Mouse (Mus musculus) erythroblast, embryonic 14.5 days (primary cell): ENCODE data around the gene Ecd.

Source experiments
- GATA1 ChIP-seq: IDR thresholded peaks from 2 replicates; pipeline ENCODE4 v1.6.1; 2012; ENCODE audit warnings: low read length, inconsistent platforms, mixed read lengths
- TAL1 ChIP-seq: IDR thresholded peaks from 3 replicates; pipeline ENCODE4 v1.6.1; 2012; ENCODE audit warnings: low read length, inconsistent platforms, mixed read lengths

GRCm38 (mm10) chr14:20339415-20339814 lies 8.5 kb downstream of the Ecd start:
- TF ChIP-seq GATA1, result no peak
- no peak for TF ChIP-seq TAL1
